Mouse (Mus musculus) heart, postnatal 0 days (tissue): Measurements from ENCODE around the gene Frmd4b. TPM values are rescaled to one million over a fixed set of nuclear protein-coding genes. Genes with fewer than 3 reads are reported as not detected.

Experiments used
- ATAC-seq: fragments of 200-750 bp; cut with Nextera tagmentation; 2 replicates; pipeline ENCODE4 v1.8.0; 2017; ENCODE audit warnings: low read depth, moderate number of reproducible peaks, moderate library complexity; ENCODE audit not compliant: insufficient read depth
- DNase-seq: peaks from one replicate; pipeline ENCODE4 v3.0.0-alpha.2; 2016; ENCODE audit warnings: low spot score
- H3K27ac ChIP-seq: fragments of 300-500 bp; sonication (generic); 2 replicates; pipeline ENCODE4 v1.5.1; 2014; ENCODE audit warnings: low read depth, mild to moderate bottlenecking
- H3K27me3 ChIP-seq: fragments of 300-500 bp; sonication (generic); 2 replicates; pipeline ENCODE4 v1.6.1; 2014; ENCODE audit warnings: low read length, mixed read lengths; ENCODE audit not compliant: control insufficient read depth, insufficient read depth
- H3K36me3 ChIP-seq: fragments of 300-500 bp; sonication (generic); replicated peaks from 2 replicates; pipeline ENCODE4 v1.6.1; 2014; ENCODE audit warnings: low read length, mixed read lengths; ENCODE audit not compliant: control insufficient read depth, insufficient read depth
- H3K4me1 ChIP-seq: fragments of 300-500 bp; sonication (generic); 2 replicates; pipeline ENCODE4 v1.6.1; 2014; ENCODE audit warnings: antibody characterized with exemption; ENCODE audit not compliant: control insufficient read depth, insufficient read depth
- H3K4me2 ChIP-seq: fragments of 300-500 bp; sonication (generic); 2 replicates; pipeline ENCODE4 v1.6.1; 2014; ENCODE audit warnings: low read depth, mild to moderate bottlenecking, low read length, moderate library complexity
- H3K4me3 ChIP-seq: fragments of 300-500 bp; sonication (generic); 2 replicates; pipeline ENCODE4 v1.5.1; 2014; ENCODE audit warnings: low read depth, low read length
- H3K9ac ChIP-seq: fragments of 300-500 bp; sonication (generic); replicated peaks from 2 replicates; pipeline ENCODE4 v1.6.1; 2014; ENCODE audit warnings: low read depth, low read length, mixed read lengths
- H3K9me3 ChIP-seq: fragments of 300-500 bp; sonication (generic); replicated peaks from 2 replicates; pipeline ENCODE4 v1.6.1; 2016; ENCODE audit warnings: low read length; ENCODE audit not compliant: control insufficient read depth
- CTCF ChIP-seq: IDR thresholded peaks from 2 replicates; pipeline ENCODE4 v1.5.1; 2016; ENCODE audit warnings: antibody characterized with exemption, control low read depth, low read depth
- EP300 ChIP-seq: IDR thresholded peaks from 2 replicates; pipeline ENCODE4 v1.6.1; 2016; ENCODE audit warnings: antibody characterized with exemption, low read depth
- WGBS: fragments of 180-500 bp; shearing (Covaris S2); extraction: QIAGEN DNeasy Blood & Tissue Kit; methylation state at CpG from one replicate; pipeline ENCODE4 v1.1.7; 2014; 5-methylcytosine and 5-hydroxymethylcytosine counted together
- polyA plus RNA-seq: library from polyadenylated mRNA; unstranded; fragments of >200 nt; fragmentation: Nextera tagmentation; extraction: Ambion mirVana; gene quantifications from 2 replicates; pipeline ENCODE4 v1.2.1, GENCODE M21; 2015
- total RNA-seq: library from RNA; depleted of rRNA; stranded (reverse); fragments of >200 nt; gene quantifications from 2 replicates; pipeline ENCODE4 v1.2.3, GENCODE M21; 2014; ENCODE audit warnings: low replicate concordance

Frmd4b gene
- total and polyA plus RNA-seq, 2 experiments from 2014 or later: 6.2 to 19.0 TPM

GRCm38 (mm10) chr6:97252711-97253221, 364.6 kb downstream of the Frmd4b start, which contains the start of gene Lmod3:
Gene Lmod3, minus strand, starts transcription at chr6:97252759.
- peak; percentile 92 for ATAC-seq
- Histone ChIP-seq H3K27me3 (no peaks in the 10 kb centered on the region), H3K36me3 (peaks cover 4% of the 10 kb centered on the region), H3K27ac (peak within 1 kb of the TSS; percentile 98), H3K4me3 (peak within 1 kb of the TSS; percentile 42), H3K4me2 (peak within 1 kb of the TSS; percentile 60), H3K9me3 (no peaks in the 10 kb centered on the region), H3K9ac (peak within 1 kb of the TSS; percentile 66), H3K4me1 (no peaks in the 10 kb centered on the region)
- 9% methylated on average over 9 of the region's 9 CpGs for WGBS
- TF ChIP-seq CTCF: no peak
- TF ChIP-seq EP300: peak; percentile 52; the same call in 1 of the 2 replicates
- DNase-seq: peak; percentile 93

- WGBS: 16% methylated on average over 5 of the region's 5 CpGs
Observed at GRCm38 (mm10) chr6:97252086-97252485, 365.3 kb downstream of the Frmd4b start.

GRCm38 (mm10) chr6:97250966-97251365, 366.4 kb downstream of the Frmd4b start:
- Histone ChIP-seq H3K27ac (peak overlapping the region; percentile 37; the same call in 1 of the 2 replicates), H3K9me3 (no peaks in the 10 kb centered on the region), H3K4me2 (peak overlapping the region; percentile 60), H3K4me3 (peak overlapping the region; percentile 42), H3K27me3 (no peaks in the 10 kb centered on the region), H3K4me1 (no peaks in the 10 kb centered on the region), H3K9ac (0 out of 2 replicates have a peak overlapping the region, but pooled peaks have one; percentile 66), H3K36me3 (peaks cover 13% of the 10 kb centered on the region)
- 19% methylated on average over 6 of the region's 6 CpGs for WGBS
- DNase-seq (peak; percentile 80), ATAC-seq (peak; percentile 26; the same call in 1 of the 2 replicates)
- TF ChIP-seq EP300: no peak
- peak; percentile 94 for TF ChIP-seq CTCF

More at GRCm38 (mm10) chr6:97252086-97252485, 365.3 kb downstream of the Frmd4b start:
- Histone ChIP-seq H3K4me2 (peak overlapping the region; percentile 60), H3K9me3 (no peaks in the 10 kb centered on the region), H3K27ac (peak overlapping the region; percentile 98), H3K9ac (peak overlapping the region; percentile 66), H3K36me3 (peaks cover 10% of the 10 kb centered on the region), H3K27me3 (no peaks in the 10 kb centered on the region), H3K4me1 (no peaks in the 10 kb centered on the region), H3K4me3 (peak overlapping the region; percentile 42)
- no peak for ATAC-seq
- no peak for TF ChIP-seq EP300
- no peak for TF ChIP-seq CTCF
- DNase-seq: no peak

GRCm38 (mm10) chr6:97245200-97245599, 372.1 kb downstream of the Frmd4b start:
- no peak for ATAC-seq
- TF ChIP-seq EP300 (no peak), CTCF (no peak)
- Histone ChIP-seq H3K4me3 (no peak overlapping the region), H3K36me3 (peaks cover 17% of the 10 kb centered on the region), H3K27me3 (no peaks in the 10 kb centered on the region), H3K4me2 (no peak overlapping the region), H3K9me3 (no peaks in the 10 kb centered on the region), H3K4me1 (no peaks in the 10 kb centered on the region), H3K27ac (no peak overlapping the region), H3K9ac (no peak overlapping the region)
- DNase-seq: no peak

- TF ChIP-seq EP300: no peak
- no peak for TF ChIP-seq CTCF
- WGBS: 70% methylated on average over 4 of the region's 4 CpGs
- no peak for DNase-seq
Observed at GRCm38 (mm10) chr6:97242522-97242921, 374.8 kb downstream of the Frmd4b start.

GRCm38 (mm10) chr6:97240092-97240491, 377.2 kb downstream of the Frmd4b start:
- Histone ChIP-seq H3K9me3 (no peaks in the 10 kb centered on the region), H3K4me2 (no peak overlapping the region), H3K4me3 (no peak overlapping the region), H3K4me1 (no peaks in the 10 kb centered on the region), H3K9ac (no peak overlapping the region), H3K36me3 (peaks cover 23% of the 10 kb centered on the region), H3K27ac (no peak overlapping the region), H3K27me3 (no peaks in the 10 kb centered on the region)
- TF ChIP-seq EP300 (no peak), CTCF (no peak)
- ATAC-seq (no peak), DNase-seq (no peak)
- 85% methylated on average over 5 of the region's 5 CpGs for WGBS

More at GRCm38 (mm10) chr6:97242522-97242921, 374.8 kb downstream of the Frmd4b start:
- Histone ChIP-seq H3K9me3 (no peaks in the 10 kb centered on the region), H3K4me2 (no peak overlapping the region), H3K27ac (no peak overlapping the region), H3K36me3 (peaks cover 29% of the 10 kb centered on the region), H3K27me3 (no peaks in the 10 kb centered on the region), H3K4me1 (no peaks in the 10 kb centered on the region), H3K4me3 (no peak overlapping the region), H3K9ac (no peak overlapping the region)
- ATAC-seq: no peak
